Mouse (Mus musculus) stomach, embryonic 14.5 days (tissue): ENCODE results near the gene Paqr3. TPM values are rescaled to one million over a fixed set of nuclear protein-coding genes. Genes with fewer than 3 reads are reported as not detected.

Experiments
- ATAC-seq: fragments of 200-750 bp; cut with Nextera tagmentation; 2 replicates; pipeline ENCODE4 v1.8.0; 2017; ENCODE audit warnings: low read depth, moderate TSS enrichment; ENCODE audit not compliant: insufficient number of reproducible peaks, insufficient read depth, low FRiP score
- H3K27ac ChIP-seq: fragments of 300-500 bp; sonication (generic); 2 replicates; pipeline ENCODE4 v1.5.1; 2014; ENCODE audit warnings: mild to moderate bottlenecking, low read length, moderate library complexity, mixed read lengths
- H3K27me3 ChIP-seq: fragments of 300-500 bp; sonication (generic); 2 replicates; pipeline ENCODE4 v1.6.1; 2014; ENCODE audit warnings: low read length, control low read depth, mixed read lengths; ENCODE audit not compliant: control insufficient read depth, insufficient read depth
- H3K36me3 ChIP-seq: fragments of 300-500 bp; sonication (generic); 2 replicates; pipeline ENCODE4 v1.6.1; 2014; ENCODE audit warnings: mild to moderate bottlenecking, control low read depth, low read length, moderate library complexity, mixed read lengths; ENCODE audit not compliant: control insufficient read depth, insufficient read depth
- H3K4me1 ChIP-seq: fragments of 300-500 bp; sonication (generic); 2 replicates; pipeline ENCODE4 v1.6.1; 2014; ENCODE audit warnings: low read length, control low read depth, mixed read lengths; ENCODE audit not compliant: control insufficient read depth, insufficient read depth
- H3K4me2 ChIP-seq: fragments of 300-500 bp; sonication (generic); replicated peaks from 2 replicates; pipeline ENCODE4 v1.6.1; 2014; ENCODE audit warnings: low read depth, low read length, control low read depth
- H3K4me3 ChIP-seq: fragments of 300-500 bp; sonication (generic); 2 replicates; pipeline ENCODE4 v1.5.1; 2014; ENCODE audit warnings: low read depth, low read length, control low read depth
- H3K9ac ChIP-seq: fragments of 300-500 bp; sonication (generic); replicated peaks from 2 replicates; pipeline ENCODE4 v1.6.1; 2014; ENCODE audit warnings: low read depth, mild to moderate bottlenecking, control low read depth, low read length, moderate library complexity, mixed read lengths
- H3K9me3 ChIP-seq: fragments of 300-500 bp; sonication (generic); 2 replicates; pipeline ENCODE4 v1.6.1; 2016; ENCODE audit warnings: low read depth, low read length, control low read depth; ENCODE audit not compliant: control insufficient read depth
- WGBS: fragments of 180-500 bp; shearing (Covaris S2); extraction: QIAGEN DNeasy Blood & Tissue Kit; methylation state at CpG from one replicate; pipeline ENCODE4 v1.1.7; 2014; 5-methylcytosine and 5-hydroxymethylcytosine counted together
- polyA plus RNA-seq: library from polyadenylated mRNA; unstranded; fragments of >200 nt; fragmentation: Nextera tagmentation; extraction: Ambion mirVana; gene quantifications from 2 replicates; pipeline ENCODE4 v1.2.1, GENCODE M21; 2014

Paqr3 gene
- polyA plus RNA-seq, 1 experiment from 2014 or later, result 5.1 TPM

GRCm38 (mm10) chr5:97090034-97090784 is 21.2 kb downstream of the Paqr3 start:
- Histone ChIP-seq H3K4me3 (no peak overlapping the region), H3K4me1 (no peaks in the 10 kb centered on the region), H3K27ac (no peak overlapping the region), H3K36me3 (peaks cover 4% of the 10 kb centered on the region), H3K9me3 (no peaks in the 10 kb centered on the region), H3K4me2 (no peak overlapping the region), H3K9ac (no peak overlapping the region), H3K27me3 (no peaks in the 10 kb centered on the region)
- ATAC-seq, result no peak
- WGBS, result 60% methylated on average over 6 of the region's 6 CpGs

GRCm38 (mm10) chr5:97089426-97089825 is 22.0 kb downstream of the Paqr3 start:
- Histone ChIP-seq H3K27me3 (no peaks in the 10 kb centered on the region), H3K9me3 (no peaks in the 10 kb centered on the region), H3K9ac (no peak overlapping the region), H3K4me1 (no peaks in the 10 kb centered on the region), H3K36me3 (peaks cover 4% of the 10 kb centered on the region), H3K4me3 (no peak overlapping the region), H3K27ac (no peak overlapping the region), H3K4me2 (no peak overlapping the region)
- 89% methylated on average over 3 of the region's 3 CpGs for WGBS
- ATAC-seq, result no peak

GRCm38 (mm10) chr5:97088231-97088630 is 23.2 kb downstream of the Paqr3 start:
- no peak for ATAC-seq
- 74% methylated on average over 6 of the region's 6 CpGs for WGBS
- H3K27me3 ChIP-seq, result no peaks in the 10 kb centered on the region
- H3K4me3 ChIP-seq, result no peak overlapping the region
- H3K9ac ChIP-seq, result no peak overlapping the region
- no peaks in the 10 kb centered on the region for H3K4me1 ChIP-seq
- peaks cover 4% of the 10 kb centered on the region for H3K36me3 ChIP-seq
- no peaks in the 10 kb centered on the region for H3K9me3 ChIP-seq
- H3K4me2 ChIP-seq, result no peak overlapping the region
- H3K27ac ChIP-seq, result no peak overlapping the region

- WGBS, result 92% methylated on average over 16 of the region's 16 CpGs
- H3K4me1 ChIP-seq, result no peaks in the 10 kb centered on the region
- H3K27ac ChIP-seq, result no peak overlapping the region
Observed at GRCm38 (mm10) chr5:97087746-97088145, 23.6 kb downstream of the Paqr3 start.

GRCm38 (mm10) chr5:97087030-97087630 is 24.3 kb downstream of the Paqr3 start:
- ATAC-seq, result no peak
- Histone ChIP-seq H3K27me3 (no peaks in the 10 kb centered on the region), H3K9me3 (no peaks in the 10 kb centered on the region), H3K4me3 (no peak overlapping the region), H3K9ac (no peak overlapping the region), H3K27ac (no peak overlapping the region), H3K4me2 (no peak overlapping the region), H3K36me3 (peaks cover 4% of the 10 kb centered on the region), H3K4me1 (no peaks in the 10 kb centered on the region)
- WGBS, result 86% methylated on average over 24 of the region's 24 CpGs

More at GRCm38 (mm10) chr5:97087746-97088145, 23.6 kb downstream of the Paqr3 start:
- H3K9ac ChIP-seq, result no peak overlapping the region
- no peaks in the 10 kb centered on the region for H3K9me3 ChIP-seq
- no peak for ATAC-seq
- no peak overlapping the region for H3K4me2 ChIP-seq
- peaks cover 4% of the 10 kb centered on the region for H3K36me3 ChIP-seq
- no peak overlapping the region for H3K4me3 ChIP-seq
- H3K27me3 ChIP-seq, result no peaks in the 10 kb centered on the region

- Histone ChIP-seq H3K27ac (no peak overlapping the region), H3K4me2 (no peak overlapping the region), H3K27me3 (no peaks in the 10 kb centered on the region), H3K9ac (no peak overlapping the region), H3K4me1 (no peaks in the 10 kb centered on the region), H3K9me3 (no peaks in the 10 kb centered on the region), H3K4me3 (no peak overlapping the region), H3K36me3 (peaks cover 4% of the 10 kb centered on the region)
- 91% methylated on average over 6 of the region's 6 CpGs for WGBS
- ATAC-seq, result no peak
Observed at GRCm38 (mm10) chr5:97085071-97085470, 26.3 kb downstream of the Paqr3 start.

GRCm38 (mm10) chr5:97084541-97084940 is 26.9 kb downstream of the Paqr3 start:
- ATAC-seq, result no peak
- Histone ChIP-seq H3K9ac (no peak overlapping the region), H3K36me3 (peaks cover 4% of the 10 kb centered on the region), H3K4me3 (no peak overlapping the region), H3K9me3 (no peaks in the 10 kb centered on the region), H3K27ac (no peak overlapping the region), H3K4me2 (no peak overlapping the region), H3K27me3 (no peaks in the 10 kb centered on the region), H3K4me1 (no peaks in the 10 kb centered on the region)
- whole genome bisulfite sequencing, result 93% methylated on average over 4 of the region's 4 CpGs

- Histone ChIP-seq H3K4me2 (no peak overlapping the region), H3K4me1 (no peaks in the 10 kb centered on the region)
Observed at GRCm38 (mm10) chr5:97083701-97084100, 27.7 kb downstream of the Paqr3 start.

More at GRCm38 (mm10) chr5:97083701-97084100, 27.7 kb downstream of the Paqr3 start:
- no peak overlapping the region for H3K27ac ChIP-seq
- no peak overlapping the region for H3K9ac ChIP-seq
- 84% methylated on average over 6 of the region's 6 CpGs for WGBS
- no peaks in the 10 kb centered on the region for H3K9me3 ChIP-seq
- no peak overlapping the region for H3K4me3 ChIP-seq
- ATAC-seq, result no peak
- peaks cover 4% of the 10 kb centered on the region for H3K36me3 ChIP-seq
- no peaks in the 10 kb centered on the region for H3K27me3 ChIP-seq
